Mouse (Mus musculus) cerebellum, adult 18-20 months (tissue): ENCODE results near the gene Ankrd31.

Experiments used
- DNase-seq, 2 experiments: peaks; one replicate each; pipeline ENCODE4 v3.0.0; 2021

The Ankrd31 gene

DNA sequence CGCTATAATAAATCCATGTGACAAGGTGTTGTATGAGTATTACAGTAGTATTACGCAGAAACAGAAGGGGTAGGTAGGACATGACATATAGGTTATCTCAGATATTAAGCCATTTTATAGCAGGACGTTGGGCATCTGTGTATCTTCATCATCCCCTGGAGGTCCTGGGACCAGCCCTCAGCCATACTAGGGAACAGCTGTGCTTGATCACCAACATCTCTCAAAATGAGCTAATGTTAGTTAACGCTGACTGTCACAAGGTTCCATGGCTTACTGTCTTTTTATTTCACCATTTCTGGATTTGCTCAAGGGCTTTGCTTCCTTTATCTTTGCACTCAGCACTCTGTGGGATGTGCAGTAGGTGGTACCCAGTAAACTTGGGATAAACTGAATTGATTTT, 197.7 kb downstream of the Ankrd31 start:
- DNase-seq: no peak

DNA sequence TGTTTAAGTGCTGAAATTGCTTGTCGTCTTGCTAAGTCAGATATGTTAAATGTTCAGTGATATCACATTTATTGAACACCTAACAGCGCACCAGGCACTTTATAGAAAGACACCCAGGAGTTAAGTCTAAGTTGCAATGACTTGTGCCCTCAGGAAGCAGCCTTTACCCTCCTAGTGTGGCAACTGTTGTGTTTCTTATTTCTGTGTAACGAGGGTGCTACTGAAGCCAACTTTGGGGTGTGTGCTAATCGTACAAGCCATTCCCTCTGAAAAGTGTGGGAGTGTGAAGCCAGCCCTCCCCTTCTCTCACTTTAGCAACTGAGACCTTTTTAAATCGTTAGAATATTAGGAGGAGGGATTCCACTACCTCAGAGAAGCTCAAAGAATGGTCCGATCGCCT, 199.7 kb downstream of the Ankrd31 start:
- DNase-seq: no peak

DNA sequence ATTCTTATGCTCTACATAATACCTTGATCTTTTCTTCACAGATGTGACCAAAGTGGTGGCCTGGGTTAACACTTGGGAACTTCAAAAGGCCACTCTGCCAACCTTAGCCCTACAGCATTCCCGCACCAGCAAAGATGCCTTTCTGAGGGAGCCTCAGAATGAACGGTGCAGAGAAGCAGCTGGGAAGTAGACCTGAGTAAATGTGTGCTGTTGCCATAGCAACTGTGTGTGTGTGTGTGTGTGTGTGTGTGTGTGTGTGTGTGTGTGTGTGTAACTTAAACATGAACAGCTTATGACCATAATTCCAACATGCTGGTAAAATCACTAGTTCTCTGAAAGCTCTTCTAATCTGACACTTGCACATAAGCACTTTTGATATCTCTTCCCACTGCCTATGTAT, 203.8 kb downstream of the Ankrd31 start:
- DNase-seq: no peak

DNA sequence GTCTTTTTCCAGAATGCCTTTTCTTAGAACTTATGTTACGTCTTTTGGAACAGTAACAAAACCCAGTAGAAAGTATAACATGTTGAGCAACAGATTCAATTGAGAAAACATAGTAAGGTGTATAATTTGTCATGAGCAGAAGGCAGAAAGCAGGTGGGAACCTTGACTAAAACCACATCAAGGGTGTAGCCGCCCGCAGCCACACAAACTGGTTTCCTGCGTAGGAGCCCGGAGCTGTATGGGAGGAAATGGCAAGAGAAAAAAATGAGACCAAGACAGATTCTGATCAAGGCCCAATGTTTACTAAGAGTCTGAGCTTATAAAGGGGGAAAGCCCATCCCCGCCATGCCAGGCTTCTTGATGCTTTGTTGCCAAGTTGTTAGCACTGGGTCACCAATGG, 208.4 kb downstream of the Ankrd31 start:
- DNase-seq: no peak
